Mouse (Mus musculus): ENCODE results near the gene Ifi35.
"Not testable (repeated sequence)": the region's sequence is repeated elsewhere in the genome, so short reads cannot be mapped to it uniquely, and the experiment has no call there.

- not testable (repeated sequence) for TF ChIP-seq CTCF (IDR thresholded peaks at IDR 0.05; ENCODE audit: low read depth, low read length); GATA2 (IDR thresholded peaks at IDR 0.05; ENCODE audit: borderline replicate concordance, low read depth, low read length); GATA1 (IDR thresholded peaks at IDR 0.05; ENCODE audit: borderline replicate concordance, low read length)
Observed at GRCm38 (mm10) chr11:101476361-101476760, 28.2 kb downstream of the Ifi35 start.

Data from G1E (cell line).